Comparison of ENCODE assay signal across 26 mouse cellular contexts in the genomic region with DNA sequence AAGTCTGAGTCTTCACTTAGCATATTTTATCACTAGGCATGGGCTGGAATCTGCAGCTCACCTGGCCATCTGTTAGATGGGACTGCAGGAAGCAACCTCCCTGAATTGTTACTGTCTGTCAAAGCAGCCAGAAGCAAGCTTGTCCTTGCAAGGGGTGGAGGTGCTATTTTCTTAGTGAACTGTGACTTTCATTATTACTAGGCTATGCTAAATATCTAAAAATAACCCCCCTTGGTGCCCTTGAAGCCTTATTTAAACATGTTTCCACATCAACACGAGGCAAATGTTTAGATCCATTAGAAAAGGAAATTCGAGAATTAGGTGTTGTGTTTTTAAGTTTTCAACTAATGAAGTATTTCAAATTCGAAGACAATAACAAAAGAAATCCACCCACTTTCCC. TPM values are rescaled to one million over a fixed set of nuclear protein-coding genes. Genes with fewer than 3 reads are reported as not detected.
DNase-seq lines count a peak whose midpoint lies in the region; ATAC-seq lines count a peak whose summit lies in the region.
"Had no signal": no experiment of that assay in that cellular context is flagged by ENCODE, and none has a peak within 500 bp of the region (broad histone marks: within the 10 kb centered on the region; RNA-seq: fewer than 3 reads in every experiment).

No protein-coding gene starts in this region.

- no peak overlapping the region for H3K4me3 ChIP-seq in forebrain, embryonic 15.5 days
- no peak overlapping the region for H3K4me3 ChIP-seq in forebrain, embryonic 13.5 days
- no peak overlapping the region for H3K4me3 ChIP-seq in neural tube, embryonic 15.5 days (replicated peaks)
- H3K4me3 ChIP-seq: forebrain, embryonic 10.5 days; heart, embryonic 15.5 days; hindbrain, embryonic 13.5 days had no signal

- H3K27me3 ChIP-seq in forebrain, embryonic 15.5 days: no peaks in the 10 kb centered on the region
- H3K27me3 ChIP-seq in forebrain, embryonic 13.5 days: no peaks in the 10 kb centered on the region
- H3K27me3 ChIP-seq in splenic B cell, adult 2 months (ENCODE audit: control insufficient read depth, insufficient read depth, low read length, poor library complexity, severe bottlenecking): no peaks in the 10 kb centered on the region
- no peaks in the 10 kb centered on the region for H3K27me3 ChIP-seq in neural tube, embryonic 15.5 days (replicated peaks)
- H3K27me3 ChIP-seq: heart, embryonic 15.5 days; hindbrain, embryonic 13.5 days; Patski had no signal

- no peak for ATAC-seq in forebrain, embryonic 15.5 days (replicated peaks)
- ATAC-seq in forebrain, embryonic 13.5 days: no peak
- no peak for ATAC-seq in neural tube, embryonic 15.5 days (ENCODE audit: low FRiP score)
- ATAC-seq: forebrain, embryonic 16.5 days; hindbrain, embryonic 16.5 days; intestine, postnatal 0 days; Patski had no signal

- WGBS in forebrain, embryonic 15.5 days: 69% methylated on average over 3 of the region's 3 CpGs
- 57% methylated on average over 3 of the region's 3 CpGs for WGBS in forebrain, embryonic 13.5 days
- 71% methylated on average over 3 of the region's 3 CpGs for WGBS in neural tube, embryonic 15.5 days

- no peak overlapping the region for H3K4me2 ChIP-seq in forebrain, embryonic 15.5 days (replicated peaks)
- no peak overlapping the region for H3K4me2 ChIP-seq in forebrain, embryonic 13.5 days
- H3K4me2 ChIP-seq in neural tube, embryonic 15.5 days: no peak overlapping the region
- H3K4me2 ChIP-seq: heart, embryonic 11.5 days; heart, embryonic 15.5 days; hindbrain, embryonic 13.5 days had no signal

- H3K9ac ChIP-seq in forebrain, embryonic 15.5 days (replicated peaks): no peak overlapping the region
- no peak overlapping the region for H3K9ac ChIP-seq in forebrain, embryonic 13.5 days
- no peak overlapping the region for H3K9ac ChIP-seq in neural tube, embryonic 15.5 days (replicated peaks)
- H3K9ac ChIP-seq: heart, embryonic 15.5 days; hindbrain, embryonic 13.5 days had no signal

- no peaks in the 10 kb centered on the region for H3K36me3 ChIP-seq in forebrain, embryonic 15.5 days
- H3K36me3 ChIP-seq in forebrain, embryonic 13.5 days (ENCODE audit: poor library complexity, severe bottlenecking): no peaks in the 10 kb centered on the region
- no peaks in the 10 kb centered on the region for H3K36me3 ChIP-seq in splenic B cell, adult 2 months (ENCODE audit: control insufficient read depth, insufficient read depth, low read length, poor library complexity, severe bottlenecking)
- H3K36me3 ChIP-seq in neural tube, embryonic 15.5 days: no peaks in the 10 kb centered on the region
- H3K36me3 ChIP-seq: forebrain, embryonic 10.5 days; G1E; heart, embryonic 15.5 days; hindbrain, embryonic 13.5 days had no signal

- peaks cover 11% of the 10 kb centered on the region for H3K4me1 ChIP-seq in forebrain, embryonic 15.5 days
- H3K4me1 ChIP-seq in forebrain, embryonic 13.5 days: no peaks in the 10 kb centered on the region
- no peaks in the 10 kb centered on the region for H3K4me1 ChIP-seq in neural tube, embryonic 15.5 days
- H3K4me1 ChIP-seq: forebrain, embryonic 10.5 days; heart, embryonic 15.5 days; hindbrain, embryonic 13.5 days had no signal

- H3K27ac ChIP-seq in forebrain, embryonic 15.5 days (replicated peaks): peak overlapping the region; percentile 37; the same call in 1 of the 2 replicates
- no peak overlapping the region for H3K27ac ChIP-seq in forebrain, embryonic 13.5 days
- H3K27ac ChIP-seq in neural tube, embryonic 15.5 days (replicated peaks): no peak overlapping the region
- H3K27ac ChIP-seq: forebrain, embryonic 10.5 days; heart, embryonic 15.5 days; hindbrain, embryonic 13.5 days had no signal

- H3K9me3 ChIP-seq in forebrain, embryonic 15.5 days: no peaks in the 10 kb centered on the region
- H3K9me3 ChIP-seq in forebrain, embryonic 13.5 days (replicated peaks): no peaks in the 10 kb centered on the region
- no peaks in the 10 kb centered on the region for H3K9me3 ChIP-seq in neural tube, embryonic 15.5 days (replicated peaks)
- H3K9me3 ChIP-seq: forebrain, embryonic 10.5 days; G1E; heart, embryonic 15.5 days; hindbrain, embryonic 13.5 days had no signal

- DNase-seq in spleen, postnatal 36 days (ENCODE audit: low spot score in 2 of 2): peak; percentile 17 to 35
- DNase-seq in spleen, postnatal 10 days (ENCODE audit: low spot score in 2 of 2): no peak
- peak; percentile 53 for DNase-seq in induced T-regulatory cell, adult 2 months (ENCODE audit: low read depth)
- peak; percentile 35 for DNase-seq in splenic B cell, adult 2 months (ENCODE audit: low read depth, low spot score)
- DNase-seq in thymus, postnatal 14 days: no peak
- DNase-seq: adrenal gland, postnatal 10 days; adrenal gland, postnatal 36 days; B cell, adult 2 months; cerebellum, adult 18-20 months; cerebellum, adult 9-10 months; cerebellum, postnatal 14 days; gastrocnemius, postnatal 10 days; heart, postnatal 14 days; heart, postnatal 4 days had no signal

RNA-seq across cellular contexts. Expression of a gene that starts 55.5 kb away (rescaled TPM):
- polyA plus RNA-seq in forebrain, embryonic 15.5 days (2015; fragmentation: Nextera tagmentation; extraction: Ambion mirVana): 19.2 TPM in 2 replicates
- 15.9 and 16.5 TPM in 2 replicates for polyA plus RNA-seq in forebrain, embryonic 13.5 days (2015; fragmentation: Nextera tagmentation; extraction: Ambion mirVana)
- polyA plus RNA-seq in neural tube, embryonic 15.5 days (2015; fragmentation: Nextera tagmentation; extraction: Ambion mirVana): 16.0 and 20.7 TPM in 2 replicates

Comparison
In these comparisons a context has a peak if more than half of its experiments do, and no peak if none do; other contexts are left out.
1. DNase-seq: peak in spleen, postnatal 36 days (2 of 2), induced T-regulatory cell, adult 2 months (single experiment) and splenic B cell, adult 2 months (single experiment); none in spleen, postnatal 10 days (0 of 2) and thymus, postnatal 14 days (single experiment).